Mouse (Mus musculus) MEL (cell line): ENCODE data around the gene Ezh1.

ENCODE experiments used
- CTCF ChIP-seq, 3 experiments: IDR thresholded peaks in 2 of 3; conservative IDR thresholded peaks in 1 of 3; 2 replicates each; pipeline ENCODE4 v1.5.1; 2011 to 2012; ENCODE audit warnings: low read length in 3 of 3, low read depth in 2 of 3, mild to moderate bottlenecking in 2 of 3, improper control_type of control experiment in 1 of 3, inconsistent platforms in 1 of 3, mixed read lengths in 1 of 3, moderate library complexity in 1 of 3; ENCODE audit not compliant: control insufficient read depth in 1 of 3, insufficient read depth in 1 of 3, poor library complexity in 1 of 3, severe bottlenecking in 1 of 3
- ELF1 ChIP-seq: IDR thresholded peaks from 2 replicates; pipeline ENCODE4 v1.6.1; 2014; ENCODE audit warnings: low read depth, mild to moderate bottlenecking, inconsistent platforms, low read length, improper control_type of control experiment, moderate library complexity
- POLR2AphosphoS2 ChIP-seq: IDR thresholded peaks from 2 replicates; pipeline ENCODE4 v1.6.1; 2011; ENCODE audit warnings: low read length, improper control_type of control experiment

DNA sequence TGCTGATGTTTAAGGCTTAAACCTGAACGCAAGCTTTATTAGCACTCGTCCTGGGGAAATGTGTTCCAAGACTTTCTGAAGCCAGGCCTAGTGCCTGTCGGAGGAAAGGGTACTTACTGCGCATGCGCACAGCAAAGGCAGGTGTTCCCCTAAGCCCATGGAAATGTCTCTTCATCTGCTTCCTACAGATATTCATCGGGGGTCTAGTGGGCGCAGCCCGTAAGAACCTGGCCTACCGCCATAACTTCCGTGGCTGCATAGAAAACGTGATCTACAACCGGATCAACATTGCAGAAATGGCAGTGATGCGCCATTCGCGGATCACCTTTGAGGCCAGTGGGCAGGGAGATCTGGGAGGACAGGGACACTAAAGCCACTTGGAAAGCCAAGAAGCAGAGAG lies 47.0 kb downstream of the Ezh1 start:
- TF ChIP-seq POLR2AphosphoS2, result no peak
- TF ChIP-seq ELF1, result no peak
- no peak for TF ChIP-seq CTCF (IDR thresholded peaks at IDR 0.05 in 2 of 3, conservative IDR thresholded peaks at IDR 0.05 in 1 of 3; ENCODE audit: control insufficient read depth in 1 of 3, insufficient read depth in 1 of 3, low read depth in 2 of 3, low read length in 3 of 3, poor library complexity in 1 of 3, severe bottlenecking in 1 of 3)
